Mouse (Mus musculus) adrenal gland, adult 8-10 months (tissue): ENCODE data around the gene Fxr1. TPM values are rescaled to one million over a fixed set of nuclear protein-coding genes. Genes with fewer than 3 reads are reported as not detected.
"Not testable (repeated sequence)": the region's sequence is repeated elsewhere in the genome, so short reads cannot be mapped to it uniquely, and the experiment has no call there.

Experiments
- DNase-seq: peaks from one replicate; pipeline ENCODE4 v3.0.0; 2022
- total RNA-seq, 4 experiments: library from RNA; stranded (reverse); gene quantifications; 2 replicates each; pipeline ENCODE4 v1.2.4; 2022

The Fxr1 gene
- total RNA-seq, 4 experiments from 2014 or later, result 113 to 132 (median 124) TPM

DNA sequence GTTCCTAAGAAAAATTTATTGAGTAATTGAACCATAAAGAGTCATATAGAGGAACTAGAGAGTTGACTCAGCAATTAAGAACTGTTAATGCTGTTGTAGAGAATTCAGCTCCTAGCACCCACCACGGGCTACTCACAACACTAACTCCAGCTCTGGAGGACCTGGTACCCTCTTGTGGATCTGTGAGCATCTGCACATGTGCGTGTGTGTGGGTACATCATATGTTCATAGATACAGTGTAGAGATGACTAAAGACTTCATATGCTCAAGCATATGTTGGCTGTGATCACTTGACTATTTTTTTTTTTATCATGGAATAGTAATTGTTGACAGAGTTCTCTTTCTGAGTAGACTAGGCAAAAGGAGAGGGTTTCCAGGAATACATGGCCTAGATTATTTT is 42.6 kb downstream of the Fxr1 start:
- no peak for DNase-seq

GRCm38 (mm10) chr3:34068943-34069342 is 49.2 kb downstream of the Fxr1 start:
- DNase-seq, result not testable (repeated sequence)

- no peak for DNase-seq
These were observed 53.0 kb downstream of the Fxr1 start for GRCm38 (mm10) chr3:34072726-34073125.

DNA sequence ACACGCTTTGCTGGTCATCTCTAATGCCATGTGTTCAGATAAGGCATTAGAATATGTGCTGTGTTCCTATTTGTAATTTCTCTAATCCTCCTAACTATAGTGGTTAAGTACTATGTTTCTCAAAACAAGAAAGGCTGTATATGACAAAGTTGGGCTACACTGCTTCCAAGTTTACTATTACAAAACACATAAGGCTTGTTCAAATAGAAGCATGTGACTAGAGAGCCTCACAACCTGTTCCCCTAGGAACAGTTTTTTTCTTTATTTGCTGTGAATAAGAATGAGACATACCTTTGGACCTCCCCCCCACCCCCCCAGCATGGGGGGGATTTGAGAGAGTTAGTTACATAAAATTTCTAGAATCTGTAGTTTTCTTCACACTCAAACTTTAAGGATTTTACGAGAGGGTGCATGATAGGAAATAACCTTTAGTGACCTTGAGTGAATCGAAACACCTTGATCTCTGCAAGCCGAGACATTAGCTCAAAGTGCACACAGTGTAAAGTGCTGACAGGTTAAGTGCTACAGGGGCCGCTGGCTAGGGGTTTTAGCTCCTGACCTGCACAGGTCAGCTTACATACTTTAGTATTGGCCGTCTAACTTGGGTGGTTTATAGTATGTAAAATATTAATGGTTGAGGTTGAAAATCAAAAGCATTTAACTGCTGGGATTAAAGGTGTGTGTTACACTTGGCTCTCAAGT is 56.5 kb downstream of the Fxr1 start:
- DNase-seq, result no peak

GRCm38 (mm10) chr3:34080900-34081662 is 61.3 kb downstream of the Fxr1 start, which contains the start of gene Dnajc19:
Gene Dnajc19 (minus strand): TSS chr3:34081321.
- DNase-seq, result peak; percentile 90

DNA sequence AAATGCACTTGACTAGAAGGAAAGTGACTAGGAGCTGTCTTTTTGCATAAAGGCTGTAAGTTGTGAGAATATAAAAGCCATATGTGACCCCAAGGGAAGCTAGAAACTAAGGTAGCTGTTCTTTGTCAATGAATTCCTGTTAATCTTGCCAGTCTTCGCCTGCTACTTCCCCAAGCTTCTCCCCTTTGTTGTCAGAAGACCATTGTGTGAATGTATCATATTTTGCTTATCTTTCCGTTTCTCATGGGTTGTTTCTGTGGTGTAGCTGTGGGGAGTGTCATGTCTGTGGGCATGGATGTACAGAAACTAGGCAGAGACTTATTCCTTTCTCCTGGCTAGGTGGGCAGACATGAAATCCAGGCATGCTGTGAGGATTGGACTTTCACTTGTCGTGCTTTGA is 62.2 kb downstream of the Fxr1 start:
- DNase-seq, result no peak

- DNase-seq, result no peak
These were observed 63.9 kb downstream of the Fxr1 start for GRCm38 (mm10) chr3:34083655-34084054.

DNA sequence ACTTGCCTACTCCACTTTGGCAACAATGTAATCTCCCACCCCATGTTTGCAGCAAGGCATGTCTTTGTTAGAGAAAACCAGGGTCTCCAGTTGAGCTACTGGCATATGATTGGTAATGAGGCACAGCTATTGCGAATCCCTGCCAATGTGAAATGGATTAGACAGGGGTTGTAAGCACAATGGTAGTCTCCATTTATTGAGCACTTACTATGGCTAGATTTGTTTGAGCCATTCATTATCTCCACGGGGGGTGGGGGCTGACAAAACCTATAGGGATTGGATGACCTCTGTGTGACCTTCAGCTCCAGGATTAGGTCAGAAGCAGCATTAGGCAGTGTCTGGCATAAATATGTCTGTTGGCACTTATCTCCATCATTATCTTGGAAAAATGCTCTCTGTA is 83.1 kb downstream of the Fxr1 start:
- no peak for DNase-seq

- no peak for DNase-seq
These were observed 84.3 kb downstream of the Fxr1 start for GRCm38 (mm10) chr3:34103902-34104672.

DNA sequence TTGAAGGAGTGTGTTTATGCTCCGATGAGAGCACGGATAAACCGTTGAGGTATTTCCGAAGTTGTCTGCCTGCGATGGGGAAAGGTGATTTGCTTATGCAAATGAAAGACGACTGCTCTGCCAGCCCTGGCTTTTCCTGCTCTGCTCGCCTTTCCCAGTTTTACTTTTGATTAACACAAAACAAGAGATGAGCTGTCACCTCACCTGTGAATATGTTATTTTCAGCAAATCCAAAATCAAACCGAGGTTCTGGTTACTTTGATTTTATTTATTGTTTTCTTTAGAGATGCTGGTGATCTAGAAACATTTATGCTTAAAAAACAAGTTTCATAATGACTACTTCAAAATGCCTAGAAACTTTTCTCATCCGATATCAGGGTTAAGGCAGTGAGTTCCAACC is 86.7 kb downstream of the Fxr1 start:
- no peak for DNase-seq

DNA sequence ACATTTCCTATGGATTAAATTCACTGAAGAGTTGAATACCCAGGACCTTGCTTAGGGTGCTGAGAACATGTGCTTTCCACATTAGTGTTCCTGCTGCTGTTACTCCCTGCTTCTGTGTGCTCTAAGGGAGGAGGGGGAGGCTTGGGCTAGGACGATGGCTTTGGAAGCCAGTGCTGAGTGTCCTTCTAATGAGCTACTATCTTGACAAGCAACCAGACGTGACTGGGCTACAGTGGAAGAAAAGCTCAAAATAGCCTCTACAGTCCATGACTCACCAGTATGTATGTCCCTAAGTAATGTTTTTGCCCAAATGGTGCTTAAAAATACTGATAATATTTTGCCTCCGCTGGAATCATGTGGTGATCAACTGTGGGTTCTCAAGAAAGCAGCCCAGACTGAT is 87.9 kb downstream of the Fxr1 start:
- no peak for DNase-seq

GRCm38 (mm10) chr3:34111941-34112685 is 92.4 kb downstream of the Fxr1 start:
- DNase-seq, result no peak

- DNase-seq, result no peak
These were observed 96.1 kb downstream of the Fxr1 start for GRCm38 (mm10) chr3:34115806-34116205.

- no peak for DNase-seq
These were observed 100.1 kb downstream of the Fxr1 start for GRCm38 (mm10) chr3:34119869-34120268.

Other genes starting within 250 kb of the Fxr1 start
- gene Ttc14, start 220.1 kb upstream of the Fxr1 start, total RNA-seq, result 10 to 100 TPM; 34.0 to 82.6 (median 56.1) TPM
- 1 to 10 TPM; 1.2 to 3.5 (median 2.1) TPM for gene Ccdc39, start 175.6 kb upstream of the Fxr1 start, total RNA-seq
- 10 to 100 TPM; 59.6 to 85.2 (median 71.1) TPM for gene Dnajc19, start 61.4 kb downstream of the Fxr1 start, total RNA-seq